Mouse (Mus musculus) MN1 (cell line): ENCODE measurements around the gene Zfp235.

Experiments
- DNase-seq: peaks from one replicate; pipeline ENCODE4 v3.0.0-alpha.2; 2016; ENCODE audit warnings: low spot score

Gene Zfp235

DNA sequence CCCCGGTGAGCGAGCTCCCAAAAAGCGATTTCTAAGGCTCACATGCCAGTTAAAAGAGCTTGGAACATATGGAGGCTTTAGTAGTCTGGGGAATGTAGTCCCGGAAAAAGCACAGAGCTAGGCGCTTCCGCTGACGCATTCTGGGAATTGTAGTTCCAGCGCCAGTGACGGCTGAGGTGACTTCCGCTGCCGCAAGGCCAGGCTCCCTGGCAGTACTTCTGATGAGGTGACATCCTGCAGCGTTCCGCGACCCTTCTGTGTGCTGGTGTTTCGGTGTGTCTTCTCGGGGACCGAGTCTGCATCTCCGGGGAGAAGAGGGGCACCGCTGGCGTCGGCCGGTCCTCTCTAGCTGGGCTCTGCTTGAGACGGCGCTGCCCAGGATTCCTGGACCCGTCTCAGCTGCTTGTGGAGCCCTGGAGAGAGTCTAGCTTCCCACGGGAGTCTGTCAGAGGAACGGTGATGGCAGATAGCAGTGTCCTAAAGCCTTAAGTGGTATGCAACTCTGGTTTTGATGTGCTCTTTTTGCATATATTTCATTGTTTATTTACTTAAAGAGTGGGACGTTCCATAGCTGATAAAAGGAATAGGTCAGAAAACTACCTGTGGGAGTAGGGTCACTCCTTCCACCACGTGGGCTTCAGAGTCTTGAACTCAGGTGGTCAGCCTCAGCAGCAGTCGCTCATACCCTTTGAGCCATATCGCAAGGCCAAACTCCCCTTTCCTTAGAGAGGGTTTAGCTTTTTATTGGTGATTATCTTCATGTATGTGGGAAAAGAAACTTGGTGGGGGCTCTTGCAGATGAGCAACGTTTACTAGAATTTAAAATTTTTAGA lies at the start of gene Zfp235:
Gene Zfp235, plus strand, starts transcription at position 174 of the 833 bp plus-strand sequence.
- peak; percentile 85 for DNase-seq

DNA sequence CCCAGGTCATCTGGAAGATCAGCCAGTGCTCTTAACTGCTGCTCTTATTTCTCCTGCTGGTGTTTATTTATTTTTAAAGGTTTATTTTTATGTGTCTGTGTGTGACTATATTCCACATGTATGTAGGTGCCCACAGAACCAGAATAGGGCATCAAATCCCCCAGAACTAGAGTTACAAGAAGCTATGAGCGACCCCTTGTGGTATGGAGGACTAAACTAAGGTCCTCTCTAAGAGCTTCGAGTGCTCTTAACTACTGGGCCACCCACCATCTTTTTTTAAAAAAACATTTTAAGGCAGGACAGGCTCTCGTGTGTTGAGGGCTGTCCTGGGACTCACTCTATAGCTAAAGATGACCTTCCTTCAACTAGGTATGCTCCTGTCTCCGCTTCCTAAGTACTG lies 47.1 kb upstream of the Zfp235 start:
- no peak for DNase-seq

DNA sequence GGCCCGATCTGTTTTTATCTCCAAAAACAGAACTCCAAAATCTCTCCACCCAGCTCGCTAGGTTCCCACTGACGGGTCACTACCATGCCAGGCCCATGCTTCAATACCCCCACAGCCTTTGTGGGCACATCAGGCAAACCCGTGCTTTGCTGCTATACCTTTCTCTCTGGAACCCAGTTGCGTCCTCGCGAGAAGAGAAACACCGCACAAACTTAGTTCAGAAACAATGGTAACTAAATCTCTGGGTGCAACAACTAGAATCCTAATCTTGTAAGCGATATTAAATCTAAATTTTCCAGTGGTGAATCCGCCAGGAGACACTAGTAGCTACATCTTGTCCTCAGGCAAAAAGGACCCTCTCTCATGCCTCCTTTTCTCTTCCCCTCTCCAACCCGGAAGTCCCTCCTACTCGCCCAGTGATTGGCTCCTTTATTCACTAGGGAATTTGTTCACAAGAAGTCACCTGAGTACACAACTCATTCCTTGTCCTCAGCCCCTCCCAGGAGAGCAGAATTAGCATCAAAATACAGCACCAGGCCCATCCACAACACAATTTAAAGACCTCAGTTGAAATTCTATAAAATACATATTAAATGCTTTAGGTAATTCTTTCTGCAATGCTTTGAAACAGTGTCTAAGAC lies 46.4 kb upstream of the Zfp235 start:
- DNase-seq: no peak

DNA sequence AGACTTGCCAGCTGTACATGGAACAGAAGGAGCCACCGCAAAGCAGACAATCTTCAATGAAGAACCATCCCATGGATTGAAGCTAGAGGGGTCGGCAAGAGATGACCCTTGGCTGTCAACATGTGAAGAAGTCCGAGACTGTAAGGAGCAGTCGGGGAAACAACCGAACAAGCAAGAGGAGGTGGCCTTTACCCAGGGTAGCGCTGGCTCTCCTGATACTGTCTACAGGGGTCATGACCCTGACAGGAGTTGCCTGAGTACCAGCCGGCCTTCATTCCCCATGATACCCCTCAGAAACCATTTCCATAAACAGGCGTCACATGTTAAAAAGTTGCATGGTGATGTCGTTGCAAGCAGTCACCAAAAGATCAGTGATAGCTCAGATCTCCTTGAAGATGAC lies 29.6 kb upstream of the Zfp235 start:
- DNase-seq: no peak

DNA sequence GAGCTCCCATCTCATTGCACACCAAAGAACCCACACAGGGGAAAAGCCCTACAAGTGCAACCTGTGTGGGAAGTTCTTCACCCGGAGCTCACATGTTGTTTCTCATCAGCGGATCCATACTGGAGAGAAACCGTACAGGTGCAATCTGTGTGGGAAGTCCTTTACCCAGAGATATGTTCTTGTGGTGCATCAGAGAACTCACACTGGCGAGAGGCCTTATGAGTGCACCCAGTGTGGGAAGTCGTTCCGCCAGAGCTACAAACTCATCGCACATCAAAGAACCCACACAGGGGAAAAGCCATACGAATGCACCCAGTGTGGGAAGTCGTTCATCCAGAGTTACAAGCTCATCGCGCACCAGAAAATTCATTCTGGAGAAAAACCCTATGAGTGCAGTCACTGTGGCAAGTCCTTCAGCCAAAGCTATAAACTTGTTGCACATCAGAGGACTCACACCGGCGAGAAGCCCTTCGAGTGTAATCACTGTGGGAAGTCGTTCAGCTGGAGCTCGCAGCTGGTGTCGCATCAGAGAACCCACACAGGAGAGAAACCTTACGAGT lies 28.7 kb upstream of the Zfp235 start:
- DNase-seq: no peak

DNA sequence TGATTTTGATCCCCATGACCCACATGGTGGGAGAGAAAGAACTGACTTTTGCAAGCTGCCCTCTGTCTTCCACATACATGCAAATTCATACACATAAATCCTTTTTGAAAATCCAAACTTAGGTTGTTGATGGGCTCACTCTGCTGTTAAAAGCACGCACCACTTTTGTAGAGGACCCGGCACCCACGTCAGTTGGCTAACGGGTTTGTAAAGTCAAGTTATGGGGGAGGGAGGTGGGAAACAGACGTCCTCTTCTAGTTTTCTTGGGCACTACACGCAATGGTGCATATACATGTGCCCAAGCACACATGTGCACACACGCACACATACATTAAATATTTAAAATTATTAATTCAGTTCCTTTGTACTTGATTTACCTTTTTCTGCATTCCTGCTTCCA lies 23.1 kb upstream of the Zfp235 start:
- DNase-seq: no peak

DNA sequence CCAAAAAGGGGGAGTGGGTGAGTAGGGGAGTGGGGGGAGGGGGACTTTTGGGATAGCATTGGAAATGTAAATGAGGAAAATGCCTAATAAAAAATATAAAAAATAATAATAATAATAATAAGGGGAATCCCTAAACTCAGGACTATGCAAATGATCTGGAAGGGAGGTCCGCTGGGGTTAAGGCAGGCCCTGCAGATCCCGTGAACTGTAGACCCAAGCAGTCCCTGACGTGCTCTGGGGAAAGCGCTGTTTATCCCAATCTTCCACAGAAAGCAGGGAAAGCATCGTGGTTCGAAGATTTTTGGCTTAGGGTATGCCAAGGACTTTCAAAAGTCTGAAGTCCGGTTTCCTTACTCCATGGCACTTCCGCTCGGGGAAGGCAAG lies 22.2 kb upstream of the Zfp235 start:
- DNase-seq: no peak

DNA sequence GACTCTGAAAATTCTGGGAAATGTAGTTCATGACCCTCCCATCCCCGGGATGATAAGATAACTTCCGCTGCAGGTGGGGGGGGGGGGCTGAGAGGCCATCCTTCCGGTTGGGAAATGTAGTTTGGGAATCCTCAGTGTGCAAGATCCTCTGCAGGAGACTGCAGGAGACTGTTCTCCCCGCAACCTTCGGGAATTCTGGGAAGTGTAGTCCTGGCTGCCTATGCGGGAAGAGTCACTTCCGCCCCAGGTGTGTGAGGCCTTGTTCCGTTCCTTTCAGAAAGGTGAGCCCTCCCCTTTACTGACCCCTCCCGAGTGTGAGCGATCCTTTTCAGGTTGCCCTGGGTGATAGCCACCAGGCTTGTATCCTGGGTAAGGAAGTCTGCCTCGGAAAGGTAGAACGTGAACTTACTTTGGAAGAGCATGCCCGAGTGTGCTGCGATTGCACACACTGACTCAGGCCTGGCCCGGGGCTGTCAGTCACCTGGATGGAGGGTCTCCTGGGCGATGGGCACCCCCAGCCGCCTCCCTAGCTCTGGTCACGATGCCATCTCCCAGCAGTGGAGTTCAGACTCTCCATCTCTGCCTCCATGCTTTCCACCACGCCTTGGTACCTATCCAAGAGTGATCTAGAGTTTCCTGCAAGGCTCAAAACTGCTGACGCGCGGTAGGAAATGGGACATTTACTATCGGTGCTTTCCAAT lies 21.7 kb upstream of the Zfp235 start, which contains the start of gene Zfp112:
Gene Zfp112, plus strand, starts transcription at position 159 of the 701 bp plus-strand sequence.
- peak; percentile 87 for DNase-seq

DNA sequence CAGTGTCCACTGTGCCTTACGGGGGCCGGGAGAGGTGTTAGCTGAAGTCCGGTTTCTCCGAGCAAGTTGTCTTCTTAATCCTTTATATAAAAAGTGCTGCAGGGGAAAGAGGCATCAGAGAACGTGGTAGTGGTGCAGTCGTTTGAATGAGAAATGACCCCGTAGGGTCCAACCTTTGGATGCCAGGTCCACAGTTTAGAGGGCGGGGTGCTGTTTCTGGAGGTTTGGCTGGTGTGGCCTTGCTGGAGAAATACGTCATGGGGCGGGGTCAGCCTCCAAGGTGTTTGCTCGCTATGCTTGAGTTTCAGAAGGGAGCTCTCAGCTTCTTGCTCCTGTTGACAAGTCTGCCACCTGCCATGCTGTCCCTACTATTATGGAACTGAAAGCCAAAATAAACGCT lies 21.0 kb upstream of the Zfp235 start:
- peak; percentile 67 for DNase-seq

DNA sequence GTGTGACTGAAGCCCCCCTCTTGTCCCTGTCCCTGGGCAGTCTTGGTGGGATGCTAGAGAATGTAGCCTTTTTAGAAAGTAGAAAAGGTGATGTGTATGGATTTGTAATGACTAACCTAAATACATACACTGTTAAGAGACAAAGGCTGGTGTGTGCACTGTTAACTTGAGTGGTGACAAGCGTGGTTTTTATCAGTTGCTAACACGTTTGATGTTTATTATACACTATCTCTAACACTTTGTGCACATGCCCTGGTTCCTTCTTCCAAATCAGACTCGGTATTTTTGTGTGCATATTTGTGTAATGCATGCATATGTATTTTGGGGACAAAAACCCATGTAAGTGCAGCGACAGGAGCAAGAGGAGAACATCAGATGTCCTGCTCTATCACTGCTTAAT lies 17.3 kb upstream of the Zfp235 start:
- no peak for DNase-seq

DNA sequence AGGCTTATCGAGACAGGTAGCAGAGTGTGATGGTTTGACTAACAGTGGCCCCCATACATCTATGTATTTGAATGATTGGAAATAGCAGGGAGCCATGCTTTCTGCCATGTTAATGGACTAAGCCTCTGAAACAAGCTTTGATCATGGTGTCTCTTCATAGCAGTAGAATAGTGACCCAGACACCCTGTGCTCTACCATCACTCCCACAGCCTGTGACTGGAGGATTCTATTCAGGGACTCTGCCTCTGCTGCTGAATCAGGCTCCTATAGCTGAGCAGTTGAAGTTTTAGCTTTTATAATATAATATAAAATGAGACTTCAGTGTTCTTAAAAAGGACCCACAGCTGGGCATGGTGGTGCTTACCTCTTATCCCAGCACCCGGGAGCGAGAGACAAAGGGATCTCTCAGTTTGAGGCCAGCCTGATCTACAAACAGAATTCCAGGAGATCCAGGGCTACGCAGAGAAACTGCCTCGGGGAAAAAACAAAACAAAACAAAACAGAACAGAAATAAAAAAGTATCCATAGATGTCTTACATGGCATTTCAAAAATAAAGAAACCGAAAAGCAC lies 459 bp upstream of the Zfp235 start:
- no peak for DNase-seq

DNA sequence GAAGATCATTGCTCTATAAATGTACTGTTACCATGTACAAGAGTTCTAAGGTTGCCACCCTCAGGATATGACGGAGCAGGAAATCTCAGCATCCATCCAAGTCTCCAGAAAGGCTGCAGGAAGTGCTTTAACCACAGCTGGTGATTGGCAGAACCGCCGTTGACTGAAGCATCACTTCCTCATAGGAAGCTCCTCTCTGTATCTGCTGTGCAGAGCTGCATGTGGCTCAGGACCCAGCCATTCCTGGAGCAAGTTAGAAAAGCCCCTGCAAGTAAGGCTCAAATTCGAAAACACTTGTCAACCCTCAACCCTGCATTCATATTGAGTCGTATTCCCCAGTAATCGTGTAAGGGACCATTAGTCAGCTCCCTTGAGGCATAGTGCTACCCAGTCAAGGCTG lies 8.6 kb downstream of the Zfp235 start:
- DNase-seq: no peak

DNA sequence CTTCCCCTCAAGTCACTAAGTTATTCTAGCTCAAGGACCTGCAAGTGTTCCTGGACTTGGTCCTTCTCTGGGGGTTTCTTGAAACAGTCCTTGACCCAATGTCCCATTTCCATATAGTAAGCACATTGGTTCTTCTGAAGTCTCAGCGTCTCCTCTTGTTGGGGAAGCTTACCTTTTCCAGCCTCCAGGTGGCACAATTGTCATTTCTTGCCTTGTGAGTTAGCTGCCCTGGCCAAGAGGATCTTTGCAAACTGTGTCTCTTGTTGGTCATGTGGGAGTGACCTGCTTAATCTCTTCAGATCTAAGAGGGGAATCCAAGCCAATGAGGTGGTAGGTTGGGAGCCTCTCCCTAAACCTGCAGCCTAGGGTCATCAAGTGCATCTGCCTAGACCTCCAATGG lies 19.3 kb downstream of the Zfp235 start:
- DNase-seq: no peak

DNA sequence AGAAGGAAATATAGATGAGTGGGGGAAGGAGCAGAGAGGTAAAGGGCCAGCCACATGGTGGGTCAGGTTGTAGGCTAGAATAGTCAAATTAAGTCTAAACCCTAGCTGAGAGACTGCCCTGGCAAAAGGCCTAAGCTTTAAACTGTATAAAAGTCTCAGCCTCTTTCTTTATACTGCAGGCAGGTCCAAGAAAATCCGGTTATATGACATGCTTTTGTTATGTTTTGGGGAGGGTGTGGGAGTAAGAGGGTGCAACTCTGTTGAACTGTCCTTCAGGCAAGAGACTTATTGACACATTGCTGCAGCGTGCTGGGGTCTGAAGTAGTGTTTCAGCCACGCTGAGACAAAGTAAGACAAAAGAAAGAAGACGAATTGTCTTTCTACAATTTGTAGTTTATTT lies 38.2 kb downstream of the Zfp235 start:
- DNase-seq: no peak

DNA sequence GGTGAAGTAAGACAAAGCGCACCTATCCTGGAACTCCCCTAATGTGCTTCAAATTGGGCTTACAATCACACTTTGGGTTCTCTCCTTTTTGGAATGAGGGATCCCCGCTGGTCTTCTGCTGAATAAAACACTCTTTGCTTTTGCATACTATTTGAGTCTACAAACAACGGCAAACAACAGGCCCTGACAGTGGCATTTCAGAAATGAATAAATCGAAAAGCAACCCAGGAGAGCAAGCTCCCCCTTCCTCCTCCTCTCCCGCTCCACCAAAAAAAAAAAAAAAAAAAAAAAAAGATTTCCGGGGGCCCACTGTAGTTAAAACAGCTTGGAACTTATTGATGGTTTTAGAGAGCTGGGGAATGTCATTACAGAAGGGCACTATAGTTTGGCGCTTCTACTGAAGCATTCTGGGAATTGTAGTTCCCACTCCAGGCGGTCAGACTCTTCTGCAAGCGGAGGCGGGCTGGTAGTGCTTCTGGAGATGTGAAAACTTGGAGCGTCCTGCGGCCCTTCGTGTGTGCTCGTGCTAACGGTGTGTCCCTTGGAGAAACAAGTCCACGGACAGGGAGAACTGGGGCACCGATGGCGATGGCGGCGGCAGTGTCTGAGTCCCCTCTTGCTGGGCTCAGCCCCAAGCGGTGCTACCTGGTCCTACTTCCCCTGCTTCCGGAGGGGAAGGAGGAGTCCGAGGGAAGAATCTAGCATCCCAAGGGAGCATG lies 40.8 kb downstream of the Zfp235 start, which contains the start of gene Zfp114:
Gene Zfp114, plus strand, starts transcription at position 443 of the 719 bp plus-strand sequence.
- DNase-seq: peak; percentile 64

DNA sequence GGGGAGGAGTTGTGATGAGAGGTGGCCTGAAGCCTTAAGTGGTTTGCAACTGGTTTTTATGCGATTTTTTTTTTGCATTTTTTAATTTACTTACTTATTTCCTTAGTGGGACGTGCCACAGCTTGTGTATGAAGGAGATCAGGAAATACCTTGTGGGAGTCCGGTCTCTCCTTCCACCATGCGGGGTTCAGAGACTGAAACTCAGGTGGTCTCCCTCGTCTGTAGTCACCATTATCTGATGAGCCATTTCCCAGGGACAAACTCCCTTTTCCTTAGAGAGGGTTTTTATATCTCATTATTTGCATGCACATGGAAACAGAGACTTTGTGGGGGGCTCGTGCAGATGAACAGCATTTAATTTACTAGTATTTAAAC lies 41.4 kb downstream of the Zfp235 start:
- no peak for DNase-seq

DNA sequence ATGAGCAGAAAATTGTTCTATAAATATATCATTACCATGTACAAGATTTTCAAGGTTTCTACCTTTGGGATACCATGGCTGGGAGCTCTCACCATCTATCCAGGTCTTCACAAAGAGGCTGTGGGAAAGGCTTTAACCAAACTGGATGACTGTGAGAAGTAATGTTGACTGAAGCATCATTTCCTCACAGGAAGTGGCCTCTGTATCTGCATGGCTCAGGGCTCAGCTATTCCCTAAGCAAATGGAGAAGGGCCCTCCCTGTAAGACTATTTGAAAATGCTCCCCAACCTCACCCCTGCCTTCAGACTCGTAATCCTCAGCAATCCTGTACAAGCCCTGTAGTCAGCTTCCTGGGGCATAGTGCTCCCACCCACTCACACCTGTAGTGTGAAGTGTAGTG lies 53.6 kb downstream of the Zfp235 start:
- no peak for DNase-seq

DNA sequence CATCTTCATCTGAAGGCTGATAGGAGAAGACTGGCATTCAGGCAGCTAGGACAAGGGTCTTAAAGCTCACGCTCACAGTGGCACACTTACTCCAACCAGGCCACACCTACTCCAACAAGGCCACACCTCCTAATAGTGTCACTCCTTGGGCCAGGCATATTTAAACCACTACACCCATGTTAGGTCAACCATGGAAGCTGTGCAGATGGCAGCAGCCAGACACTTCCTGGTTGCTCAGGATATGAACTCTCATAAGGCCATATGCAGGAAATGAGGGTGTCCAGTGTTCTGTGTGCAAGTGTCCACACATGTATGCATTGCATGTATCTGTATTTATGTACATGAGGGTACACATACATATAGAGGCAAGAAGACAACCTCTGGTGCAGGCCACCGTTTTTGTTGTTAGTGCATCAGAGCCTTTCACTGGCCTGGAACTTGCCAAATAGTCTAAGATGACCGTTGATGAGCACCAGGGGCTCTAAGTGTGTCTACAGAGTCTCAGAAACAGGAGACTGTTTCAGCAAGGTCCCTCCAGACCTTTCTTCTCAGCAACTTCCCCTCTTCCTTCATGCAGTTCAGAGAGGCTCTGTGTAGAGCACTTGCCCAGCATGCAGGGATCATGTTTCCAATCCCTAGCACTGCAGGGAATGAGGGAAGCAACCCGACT lies 55.1 kb downstream of the Zfp235 start:
- DNase-seq: no peak

DNA sequence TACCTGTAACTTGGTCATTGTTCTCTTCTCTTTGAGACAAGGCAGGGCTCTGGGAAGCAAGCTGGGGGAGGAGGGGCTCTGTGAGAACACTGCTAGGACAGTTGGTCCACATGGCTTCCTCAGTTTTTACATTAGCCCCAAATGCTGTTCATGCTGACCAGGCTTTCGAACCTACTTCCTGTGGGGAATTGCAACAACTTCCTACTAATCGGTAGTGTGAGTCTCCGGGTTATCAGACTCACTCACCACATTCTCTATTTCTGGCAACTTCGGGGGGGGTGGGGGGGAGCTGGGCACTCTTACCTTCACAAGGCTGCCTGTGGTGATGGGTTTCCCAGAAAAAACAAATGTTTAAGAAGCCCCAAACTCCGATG lies 55.6 kb downstream of the Zfp235 start:
- no peak for DNase-seq

DNA sequence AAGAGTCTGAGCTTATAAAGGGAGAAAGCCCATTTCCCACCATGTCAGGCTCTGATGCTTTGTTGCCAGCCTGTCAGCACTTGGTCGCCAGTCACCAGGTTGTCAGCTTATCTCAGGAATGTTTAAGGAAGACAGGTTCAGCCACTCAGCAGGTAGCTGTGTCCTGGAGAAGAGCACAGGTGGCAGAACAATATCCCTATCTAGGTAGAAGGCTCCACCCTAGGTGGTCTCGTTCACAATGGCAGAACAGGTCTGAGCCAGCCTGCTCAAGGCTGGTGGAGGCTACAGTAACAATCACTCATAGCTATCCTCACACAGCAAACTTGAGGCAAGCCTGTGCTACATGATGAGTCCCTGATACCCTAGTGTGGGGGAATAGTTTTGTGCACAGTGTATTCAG lies 57.4 kb downstream of the Zfp235 start:
- no peak for DNase-seq
